Mouse (Mus musculus): ENCODE data around the gene Saxo1. TPM values are rescaled to one million over a fixed set of nuclear protein-coding genes. Genes with fewer than 3 reads are reported as not detected.
A peak's percentile ranks its signal among the peaks of the same experiment; 100 is the strongest.

Saxo1 gene
- total RNA-seq, 2 experiments from 2014 or later: not detected

DNA sequence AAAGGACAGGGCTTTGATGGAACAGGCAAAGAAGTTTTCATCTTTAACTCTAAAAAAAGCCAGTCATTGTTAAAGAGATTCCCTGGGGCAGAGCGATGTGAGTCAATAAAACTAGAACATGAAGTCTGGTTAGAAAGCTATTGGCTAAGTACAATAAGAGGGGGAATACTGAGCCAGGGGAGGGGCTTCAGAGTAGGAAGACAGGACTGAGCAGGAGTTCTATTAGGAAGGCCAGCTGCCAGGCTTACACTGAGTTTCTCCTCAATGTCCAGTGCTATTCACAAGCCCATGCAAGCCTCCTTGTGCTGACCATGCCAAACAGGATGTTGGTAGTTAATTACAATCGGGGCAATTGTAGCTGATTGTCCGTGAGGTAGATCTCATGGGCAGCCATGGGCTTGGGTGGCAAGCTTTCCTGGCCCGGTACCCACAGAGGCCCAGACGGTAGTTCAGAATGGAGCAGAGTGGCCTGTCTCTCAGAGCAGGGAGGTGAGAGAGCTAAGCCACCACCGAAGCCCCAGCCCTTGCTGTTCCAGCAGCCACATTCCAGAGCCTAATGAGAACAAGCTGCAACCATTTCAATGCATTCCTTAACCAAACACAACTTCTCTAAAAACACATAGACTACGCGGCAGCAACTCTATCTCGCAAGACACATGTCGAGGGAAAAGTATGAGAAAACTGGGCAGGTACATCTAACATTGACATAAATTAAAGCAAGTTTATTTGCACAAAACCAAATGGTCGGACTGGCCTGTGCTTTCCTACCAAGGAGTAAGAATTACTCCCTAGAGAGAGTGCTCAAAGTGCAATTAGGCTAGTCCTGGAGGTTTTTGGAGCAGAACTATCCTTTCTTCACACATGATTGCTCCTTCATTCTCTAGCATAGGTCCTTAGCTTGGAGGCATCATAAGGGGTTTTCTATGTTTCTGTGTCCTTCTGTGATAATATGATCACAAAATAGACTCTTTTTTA is 30.7 kb downstream of the Saxo1 start:
- DNase-seq: no peak

DNA sequence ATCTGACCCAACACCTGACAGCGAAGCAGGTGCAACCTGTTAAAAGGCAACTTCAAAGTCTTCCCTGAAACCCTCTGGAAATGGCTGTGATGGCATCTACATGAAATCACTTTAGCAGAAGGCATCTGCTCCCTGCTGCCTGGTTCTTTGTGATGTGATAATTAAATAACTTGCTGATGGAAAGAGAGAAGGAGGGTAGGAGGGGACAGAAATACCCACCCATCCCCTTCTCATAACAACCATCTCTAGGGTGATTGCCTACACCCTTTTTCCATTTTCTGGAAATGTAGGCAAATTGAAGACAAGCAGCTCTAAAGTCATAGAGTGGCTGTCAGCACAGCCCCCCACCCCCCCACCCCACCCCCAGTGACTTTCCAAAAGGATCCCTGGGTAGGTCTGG is 33.6 kb downstream of the Saxo1 start:
- DNase-seq: no peak

DNA sequence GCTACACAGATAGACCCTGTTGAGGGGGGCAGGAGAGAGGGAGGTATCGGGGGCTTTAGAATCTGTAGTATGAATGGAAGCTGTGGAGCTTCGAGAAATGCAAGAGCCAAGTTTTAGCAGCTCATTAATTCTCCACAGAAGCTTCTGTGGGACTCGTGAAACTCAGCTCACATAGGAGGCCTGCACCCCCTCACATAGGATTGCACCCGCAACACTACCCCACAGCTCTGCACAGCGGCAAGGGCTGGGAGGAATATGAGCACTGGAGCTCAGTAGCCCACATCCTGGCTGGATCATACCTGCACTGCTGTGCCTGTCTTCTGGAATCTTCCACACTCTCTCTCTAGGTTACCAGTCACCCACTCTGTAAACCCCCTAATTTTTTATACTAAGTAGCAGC is 34.4 kb downstream of the Saxo1 start:
- no peak for DNase-seq

DNA sequence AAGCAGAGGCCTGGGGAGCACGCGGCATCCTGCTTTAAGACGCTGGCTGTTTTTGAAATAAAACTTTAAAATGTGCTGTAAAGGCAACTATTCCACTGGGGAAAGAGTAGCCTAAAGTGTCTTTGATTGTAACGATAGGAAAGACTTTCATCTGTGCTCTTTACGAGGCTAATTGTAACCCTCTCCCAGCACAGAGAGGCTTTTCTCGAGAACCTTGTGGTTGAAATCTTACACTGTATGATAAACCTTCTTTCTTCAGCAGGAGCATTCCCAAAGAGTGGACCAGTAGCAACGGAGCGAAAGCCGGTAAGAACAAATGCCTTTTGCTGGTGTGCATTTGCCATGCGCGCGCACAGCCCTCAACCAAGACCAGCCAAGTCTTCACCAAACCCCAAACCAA is 37.4 kb downstream of the Saxo1 start:
- DNase-seq: no peak

DNA sequence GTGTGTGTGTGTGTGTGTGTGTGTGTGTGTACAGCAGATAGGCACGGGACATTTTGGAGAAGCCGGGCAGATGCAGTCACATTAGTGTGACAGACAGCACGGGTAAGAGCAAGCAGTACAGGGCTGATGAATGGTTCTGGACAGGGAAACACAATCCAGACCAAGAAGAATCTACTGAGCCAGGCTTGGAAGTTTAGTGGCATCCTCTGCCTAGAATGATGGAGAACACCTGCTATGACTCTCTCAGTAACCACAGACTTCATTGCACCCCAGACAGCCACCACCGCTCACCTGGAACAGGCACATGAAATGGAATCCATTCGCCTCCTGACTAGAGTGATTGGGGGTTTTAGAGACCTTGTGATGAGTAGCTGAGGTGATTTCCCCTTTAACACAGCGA is 38.2 kb downstream of the Saxo1 start:
- DNase-seq: no peak

DNA sequence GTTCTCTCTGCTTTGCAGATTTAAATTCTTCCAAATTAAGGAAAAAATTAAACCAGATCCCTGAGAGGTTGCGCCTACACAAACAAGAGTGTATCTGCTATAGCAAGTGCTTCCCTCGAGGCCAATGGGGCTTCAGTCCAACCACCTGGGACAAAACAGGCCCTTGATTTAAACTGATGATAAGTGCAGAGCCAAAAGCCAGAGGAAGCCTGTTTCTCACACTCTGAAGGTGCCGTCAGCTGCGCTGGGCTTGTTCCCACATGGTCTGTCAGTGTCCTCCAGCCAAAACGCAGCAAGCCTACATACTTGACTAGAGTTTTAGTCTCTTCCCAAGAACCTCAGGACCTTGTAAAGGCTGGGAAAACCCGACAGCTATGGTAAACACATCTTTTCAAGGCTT is 53.5 kb downstream of the Saxo1 start:
- no peak for DNase-seq

- DNase-seq: no peak
Measured at GRCm38 (mm10) chr4:86499561-86499960, 58.6 kb downstream of the Saxo1 start.

DNA sequence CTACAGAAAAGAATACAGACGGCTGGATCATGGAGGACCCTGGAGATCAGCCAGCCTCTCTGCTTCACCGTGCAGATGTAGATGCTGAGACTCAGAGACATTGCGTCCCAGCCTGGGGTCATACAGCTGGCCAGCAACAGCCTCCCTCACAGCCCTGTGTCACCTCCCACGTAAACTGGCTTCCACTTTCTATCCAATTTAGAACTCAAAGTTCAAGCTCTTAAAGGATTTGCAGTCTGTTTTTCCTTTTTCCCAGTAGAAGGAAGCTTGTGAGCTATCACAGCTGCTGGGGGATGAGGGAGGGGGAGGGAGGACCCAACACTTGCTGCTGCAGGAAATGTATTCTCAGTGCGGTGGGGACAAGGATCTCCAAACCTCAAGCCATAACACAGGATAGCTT is 59.4 kb downstream of the Saxo1 start:
- DNase-seq: no peak

GRCm38 (mm10) chr4:86489128-86489527 is 69.0 kb downstream of the Saxo1 start:
- no peak for DNase-seq

DNA sequence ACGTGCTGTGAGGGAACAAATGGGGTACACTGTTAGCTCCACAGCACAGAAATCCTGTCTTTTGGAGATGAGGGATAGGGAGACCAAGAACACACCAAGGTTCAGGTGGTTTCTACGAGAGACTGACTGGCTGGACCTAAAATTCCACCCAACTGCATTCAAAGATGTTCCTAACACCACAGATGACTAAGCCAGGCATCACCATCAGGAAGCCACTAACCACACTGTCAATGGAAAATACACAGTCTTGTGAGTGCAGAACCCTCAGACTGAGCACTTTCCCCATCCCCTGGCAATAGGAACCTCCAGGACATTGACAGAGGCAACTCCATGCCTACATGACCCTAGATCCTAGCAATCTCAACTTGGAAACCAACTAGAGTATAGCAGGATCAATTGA is 71.2 kb downstream of the Saxo1 start:
- no peak for DNase-seq

DNA sequence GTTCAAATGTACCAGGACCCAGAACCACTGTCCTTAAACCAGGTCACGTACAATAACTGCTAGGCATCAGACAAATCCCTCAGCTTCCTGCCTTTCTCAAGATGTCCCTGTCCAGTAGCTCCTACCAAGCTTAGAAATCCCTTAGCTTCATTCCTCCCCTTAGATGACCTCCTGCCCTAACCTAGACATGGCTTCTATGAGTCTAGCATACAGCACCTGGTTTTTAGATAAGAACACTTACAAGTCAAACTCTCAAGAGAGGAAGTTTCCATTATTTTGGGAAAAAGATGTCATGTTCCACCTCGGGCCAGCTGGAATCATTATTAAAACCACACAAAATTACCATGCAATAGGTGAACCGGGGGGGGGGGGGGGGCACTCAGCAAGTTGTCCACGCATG is 71.6 kb downstream of the Saxo1 start:
- no peak for DNase-seq

- no peak for DNase-seq
Measured at GRCm38 (mm10) chr4:86485052-86485451, 73.1 kb downstream of the Saxo1 start.

DNA sequence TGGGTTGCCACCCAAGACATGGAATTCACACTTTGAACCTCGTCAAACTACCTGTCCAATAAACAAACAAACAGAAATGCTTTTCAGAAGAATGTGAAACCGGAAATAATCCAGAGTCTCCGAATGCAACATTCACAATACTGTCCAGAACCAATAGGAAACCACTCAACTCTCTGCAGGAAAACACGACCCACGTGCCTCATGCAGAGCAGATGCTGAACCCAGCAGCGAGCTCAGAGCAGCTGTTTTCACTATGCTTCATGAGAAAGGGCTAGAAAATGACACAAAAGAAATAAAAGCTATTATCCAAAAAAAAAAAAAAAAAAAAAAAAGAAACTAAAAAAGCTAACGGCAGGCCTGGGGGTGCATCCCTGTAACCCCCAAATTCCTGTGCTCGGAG is 74.4 kb downstream of the Saxo1 start:
- no peak for DNase-seq

DNA sequence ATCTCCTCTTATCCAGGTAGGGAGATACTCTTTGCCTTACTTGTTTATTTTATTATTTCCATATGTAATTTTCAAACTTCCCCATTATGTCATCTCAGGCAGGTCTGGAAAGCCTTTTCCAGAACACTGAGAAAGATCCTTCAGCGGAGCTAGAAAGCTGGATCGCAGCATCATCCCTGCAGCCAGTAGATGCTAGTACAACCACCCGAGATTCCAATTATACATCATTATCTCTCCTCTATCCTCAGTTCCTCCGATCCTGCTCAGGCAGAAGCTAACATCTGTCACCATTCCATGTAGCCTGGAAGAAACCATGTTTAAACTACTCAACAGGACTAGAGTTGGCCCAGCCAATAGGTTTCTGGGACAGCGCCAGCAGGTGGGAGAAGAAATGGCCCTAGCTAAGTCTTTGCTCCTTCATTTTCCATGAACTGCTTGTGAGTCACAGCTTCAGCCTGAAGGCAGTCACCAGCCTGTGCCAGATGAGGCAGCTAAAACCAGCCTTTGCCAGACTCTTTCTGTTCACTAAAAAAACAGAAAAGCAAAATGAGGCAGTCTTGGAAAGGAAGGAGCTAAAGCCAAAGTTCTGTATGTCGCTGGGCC is 75.0 kb downstream of the Saxo1 start:
- DNase-seq: no peak

- peak in 1 of 2 experiments; percentile 20 for DNase-seq
Measured at GRCm38 (mm10) chr4:86480891-86481290, 77.2 kb downstream of the Saxo1 start.

GRCm38 (mm10) chr4:86464808-86465207 is 93.3 kb downstream of the Saxo1 start:
- DNase-seq: no peak

- DNase-seq: no peak
Measured at GRCm38 (mm10) chr4:86450468-86450867, 107.7 kb downstream of the Saxo1 start.

GRCm38 (mm10) chr4:86436336-86436735 is 121.8 kb downstream of the Saxo1 start:
- DNase-seq: no peak

DNA sequence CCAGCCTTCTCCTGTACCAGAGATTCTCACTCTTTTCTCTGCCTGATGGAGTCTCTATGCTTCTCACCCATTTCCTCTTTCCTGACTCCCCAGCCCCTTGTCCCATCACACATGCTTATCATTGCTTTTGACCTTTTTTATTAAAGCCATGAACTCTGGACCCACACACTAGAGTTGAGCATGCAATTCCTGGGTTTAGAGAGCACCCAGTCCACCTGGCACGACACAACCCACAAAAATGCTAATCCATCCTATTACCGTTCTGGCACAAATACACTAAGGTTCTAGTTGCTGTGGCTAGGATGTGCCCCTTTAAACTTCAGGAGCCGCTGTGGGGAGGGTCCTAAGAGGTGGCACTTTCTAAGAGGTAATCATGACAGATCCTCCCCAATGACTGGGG is 122.5 kb downstream of the Saxo1 start:
- DNase-seq: no peak

DNA sequence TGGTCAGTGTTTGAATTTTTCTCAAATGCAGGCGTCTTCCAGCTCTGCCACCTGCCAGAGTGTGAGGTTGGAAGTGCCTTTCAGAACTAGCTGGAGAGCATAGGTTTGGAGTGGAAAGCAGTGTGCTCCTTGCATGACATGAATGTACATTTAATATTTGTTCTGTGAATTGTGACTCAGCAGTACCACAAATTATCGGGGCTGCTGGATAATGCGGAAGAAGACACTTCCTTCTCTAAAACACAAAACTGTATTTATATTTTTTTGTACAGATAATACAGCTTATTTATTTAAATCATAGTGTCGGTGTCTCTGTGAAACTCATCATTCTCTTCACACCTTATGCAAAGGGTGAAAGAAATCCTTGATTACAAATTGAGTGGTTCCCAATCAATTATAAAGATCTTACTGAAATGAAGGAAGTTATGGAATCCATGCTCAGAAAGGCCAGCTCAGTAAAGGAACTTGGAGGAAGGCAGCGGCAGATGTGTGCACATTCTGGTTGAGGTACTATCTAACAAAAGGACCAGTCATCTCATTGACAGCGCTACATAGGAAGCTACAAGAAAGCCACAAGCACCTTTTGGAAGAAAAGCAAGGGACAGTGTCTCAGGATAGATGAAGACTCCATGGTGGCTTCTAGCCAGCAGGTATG is 129.9 kb downstream of the Saxo1 start:
- DNase-seq: no peak

DNA sequence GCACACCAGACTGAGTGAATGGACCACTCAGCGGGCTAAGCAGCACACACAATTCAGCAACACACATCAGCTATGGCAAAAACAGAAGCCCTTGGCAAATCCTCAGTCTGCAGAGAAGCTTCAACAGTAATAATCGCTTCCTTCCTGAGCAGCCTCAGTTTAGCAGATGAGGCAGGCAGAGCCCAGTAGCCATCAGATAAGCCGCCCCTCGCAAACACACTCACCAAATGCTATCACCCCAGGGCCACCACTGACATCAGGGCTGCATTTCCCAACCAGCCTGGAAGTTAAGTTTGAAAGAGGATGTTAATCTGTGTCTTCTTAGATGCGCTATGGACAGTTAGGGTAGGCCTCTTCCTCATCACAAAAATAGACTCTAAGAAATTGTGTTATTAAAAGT is 130.8 kb downstream of the Saxo1 start:
- no peak for DNase-seq

DNA sequence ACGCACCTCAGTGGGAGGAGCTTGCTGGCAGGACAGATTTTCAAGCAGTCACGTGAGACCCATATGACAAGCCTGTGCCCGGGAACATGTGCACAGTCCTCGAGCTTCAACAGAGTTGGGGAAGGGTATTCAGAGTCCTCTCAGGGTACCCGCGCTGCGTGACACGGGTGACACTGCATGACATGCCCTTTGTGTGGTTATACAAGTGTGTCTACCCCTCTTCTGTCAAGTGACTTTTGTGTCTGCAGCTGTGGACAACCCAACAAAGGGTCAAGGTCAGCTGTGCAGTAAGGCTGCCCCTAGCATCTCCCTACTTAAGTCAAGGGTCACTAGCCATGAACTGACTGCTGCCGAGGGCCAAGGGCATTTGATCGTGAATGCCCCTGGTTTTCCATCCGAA is 131.6 kb downstream of the Saxo1 start:
- DNase-seq: no peak

DNA sequence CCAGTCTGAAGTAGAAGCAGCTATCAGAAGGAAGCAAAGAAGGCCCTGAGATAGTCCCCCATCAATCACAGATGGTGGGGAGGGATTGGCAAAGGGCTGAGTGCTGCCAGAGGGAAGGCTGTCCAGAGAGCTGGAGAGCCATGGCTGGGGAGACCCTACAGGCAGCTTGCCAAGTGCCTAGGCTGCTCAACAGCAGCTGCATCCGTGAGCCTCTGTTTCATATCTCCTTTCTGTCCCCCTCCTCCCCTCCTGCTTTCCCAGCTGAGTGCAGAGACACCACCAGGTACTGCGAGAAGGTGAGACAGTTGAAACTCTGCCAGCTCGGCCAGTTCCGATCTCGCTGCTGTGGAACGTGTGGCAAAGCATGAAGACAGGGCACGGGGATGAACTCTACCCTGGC is 132.5 kb downstream of the Saxo1 start:
- DNase-seq: no peak

DNA sequence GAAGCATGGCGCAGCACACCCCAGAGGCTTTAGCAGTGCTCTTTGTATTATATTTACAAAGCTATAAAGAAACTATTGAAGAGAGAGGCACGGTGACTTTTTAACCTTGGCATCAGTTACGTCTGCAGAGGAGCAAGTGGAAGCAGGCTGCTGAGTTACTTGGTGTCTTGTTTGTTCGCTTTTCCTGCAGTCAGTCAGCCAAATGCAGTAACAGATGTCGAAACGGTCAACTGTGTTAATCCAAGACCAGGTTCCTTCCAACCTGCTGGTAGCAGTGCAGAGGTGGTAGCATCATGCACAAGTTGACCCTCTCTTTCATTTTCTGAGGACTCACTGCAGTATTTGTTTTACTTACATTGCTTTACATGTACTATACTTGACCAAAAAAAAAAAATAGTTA is 135.5 kb downstream of the Saxo1 start:
- no peak for DNase-seq
